Mouse (Mus musculus) kidney, embryonic 14.5 days (tissue): ENCODE measurements around the gene Fbxw9. TPM values are rescaled to one million over a fixed set of nuclear protein-coding genes. Genes with fewer than 3 reads are reported as not detected.
A peak's percentile ranks its signal among the peaks of the same experiment; 100 is the strongest.

Source experiments
- ATAC-seq: fragments of 200-750 bp; cut with Nextera tagmentation; 2 replicates; pipeline ENCODE4 v1.8.0; 2017; ENCODE audit warnings: moderate number of reproducible peaks, mild to moderate bottlenecking, moderate TSS enrichment, moderate library complexity; ENCODE audit not compliant: low FRiP score, low TSS enrichment
- H3K27ac ChIP-seq: fragments of 300-500 bp; sonication (generic); 2 replicates; pipeline ENCODE4 v1.5.1; 2014; ENCODE audit warnings: low read depth, mild to moderate bottlenecking, low read length, moderate library complexity, mixed read lengths
- H3K27me3 ChIP-seq: fragments of 300-500 bp; sonication (generic); 2 replicates; pipeline ENCODE4 v1.6.1; 2014; ENCODE audit warnings: mild to moderate bottlenecking, low read length; ENCODE audit not compliant: control insufficient read depth, insufficient read depth
- H3K36me3 ChIP-seq: fragments of 300-500 bp; sonication (generic); 2 replicates; pipeline ENCODE4 v1.6.1; 2014; ENCODE audit warnings: low read length, mixed read lengths; ENCODE audit not compliant: control insufficient read depth, insufficient read depth
- H3K4me1 ChIP-seq: fragments of 300-500 bp; sonication (generic); 2 replicates; pipeline ENCODE4 v1.6.1; 2014; ENCODE audit warnings: low read length, mixed read lengths; ENCODE audit not compliant: control insufficient read depth, insufficient read depth
- H3K4me2 ChIP-seq: fragments of 300-500 bp; sonication (generic); replicated peaks from 2 replicates; pipeline ENCODE4 v1.6.1; 2014; ENCODE audit warnings: low read depth, mild to moderate bottlenecking, low read length
- H3K4me3 ChIP-seq: fragments of 300-500 bp; sonication (generic); 2 replicates; pipeline ENCODE4 v1.5.1; 2014; ENCODE audit warnings: mild to moderate bottlenecking, low read length
- H3K9ac ChIP-seq: fragments of 300-500 bp; sonication (generic); 2 replicates; pipeline ENCODE4 v1.6.1; 2014; ENCODE audit warnings: low read depth, mild to moderate bottlenecking, low read length, moderate library complexity
- H3K9me3 ChIP-seq: fragments of 300-500 bp; sonication (generic); 2 replicates; pipeline ENCODE4 v1.6.1; 2016; ENCODE audit warnings: low read length; ENCODE audit not compliant: control insufficient read depth
- WGBS: fragments of 180-500 bp; shearing (Covaris S2); extraction: QIAGEN DNeasy Blood & Tissue Kit; methylation state at CpG from one replicate; pipeline ENCODE4 v1.1.7; 2014; 5-methylcytosine and 5-hydroxymethylcytosine counted together
- polyA plus RNA-seq: library from polyadenylated mRNA; unstranded; fragments of >200 nt; fragmentation: Nextera tagmentation; extraction: Ambion mirVana; gene quantifications from 2 replicates; pipeline ENCODE4 v1.2.1, GENCODE M21; 2014

Gene Fbxw9
- polyA plus RNA-seq, 1 experiment from 2014 or later: 29.6 TPM

- H3K4me1 ChIP-seq: peaks cover 13% of the 10 kb centered on the region; the same call in 1 of the 2 replicates
These were observed 24.6 kb upstream of the Fbxw9 start for GRCm38 (mm10) chr8:85035165-85035727.

GRCm38 (mm10) chr8:85035728-85036310, 24.0 kb upstream of the Fbxw9 start:
- H3K9ac ChIP-seq: peak overlapping the region; percentile 84
- no peak for ATAC-seq
- peak overlapping the region; percentile 89 for H3K4me3 ChIP-seq
- H3K4me2 ChIP-seq: peak overlapping the region; percentile 84
- peak overlapping the region; percentile 96 for H3K27ac ChIP-seq
- no peaks in the 10 kb centered on the region for H3K27me3 ChIP-seq
- H3K36me3 ChIP-seq: peaks cover 37% of the 10 kb centered on the region
- H3K4me1 ChIP-seq: peaks cover 13% of the 10 kb centered on the region; the same call in 1 of the 2 replicates
- no peaks in the 10 kb centered on the region for H3K9me3 ChIP-seq
- 1% methylated on average over 15 of the region's 15 CpGs for WGBS

More at GRCm38 (mm10) chr8:85035165-85035727, 24.6 kb upstream of the Fbxw9 start:
- H3K9ac ChIP-seq: peak overlapping the region; percentile 84
- H3K27me3 ChIP-seq: no peaks in the 10 kb centered on the region
- H3K4me2 ChIP-seq: peak overlapping the region; percentile 84
- ATAC-seq: no peak
- 5% methylated on average over 12 of the region's 12 CpGs for WGBS
- peaks cover 36% of the 10 kb centered on the region for H3K36me3 ChIP-seq
- peak overlapping the region; percentile 96 for H3K27ac ChIP-seq
- no peaks in the 10 kb centered on the region for H3K9me3 ChIP-seq
- H3K4me3 ChIP-seq: peak overlapping the region; percentile 89

GRCm38 (mm10) chr8:85036381-85036717, 23.5 kb upstream of the Fbxw9 start:
- peaks cover 38% of the 10 kb centered on the region for H3K36me3 ChIP-seq
- peak overlapping the region; percentile 84 for H3K4me2 ChIP-seq
- peaks cover 13% of the 10 kb centered on the region; the same call in 1 of the 2 replicates for H3K4me1 ChIP-seq
- 0% methylated on average over 9 of the region's 9 CpGs for WGBS
- peak overlapping the region; percentile 84 for H3K9ac ChIP-seq
- H3K27me3 ChIP-seq: no peaks in the 10 kb centered on the region
- peak overlapping the region; percentile 89 for H3K4me3 ChIP-seq
- peak overlapping the region; percentile 96 for H3K27ac ChIP-seq
- ATAC-seq: peak; percentile 30; the same call in 1 of the 2 replicates
- no peaks in the 10 kb centered on the region for H3K9me3 ChIP-seq

- peak within 1 kb of the TSS; percentile 86 for H3K4me2 ChIP-seq
- H3K36me3 ChIP-seq: peaks cover 38% of the 10 kb centered on the region
- peak; percentile 92 for ATAC-seq
These were observed 23.0 kb upstream of the Fbxw9 start, which contains the start of gene Tnpo2 for GRCm38 (mm10) chr8:85036718-85037365. Gene Tnpo2 (plus strand): TSS chr8:85036915.

GRCm38 (mm10) chr8:85037366-85037680, 22.5 kb upstream of the Fbxw9 start:
- Histone ChIP-seq H3K27me3 (no peaks in the 10 kb centered on the region), H3K27ac (peak overlapping the region; percentile 96), H3K9me3 (no peaks in the 10 kb centered on the region), H3K9ac (peak overlapping the region; percentile 84), H3K36me3 (peaks cover 38% of the 10 kb centered on the region), H3K4me1 (peaks cover 13% of the 10 kb centered on the region; the same call in 1 of the 2 replicates), H3K4me3 (peak overlapping the region; percentile 89), H3K4me2 (peak overlapping the region; percentile 86)
- peak; percentile 67; the same call in 1 of the 2 replicates for ATAC-seq
- 2% methylated on average over 14 of the region's 14 CpGs for WGBS

More at GRCm38 (mm10) chr8:85036718-85037365, 23.0 kb upstream of the Fbxw9 start, which contains the start of gene Tnpo2:
- under 1% methylated on average over 59 of the region's 59 CpGs for WGBS
- H3K27me3 ChIP-seq: no peaks in the 10 kb centered on the region
- peaks cover 13% of the 10 kb centered on the region; the same call in 1 of the 2 replicates for H3K4me1 ChIP-seq
- peak within 1 kb of the TSS; percentile 89 for H3K4me3 ChIP-seq
- no peaks in the 10 kb centered on the region for H3K9me3 ChIP-seq
- H3K9ac ChIP-seq: peak within 1 kb of the TSS; percentile 84
- peak within 1 kb of the TSS; percentile 96 for H3K27ac ChIP-seq

GRCm38 (mm10) chr8:85037681-85038531, 21.9 kb upstream of the Fbxw9 start:
- H3K27me3 ChIP-seq: no peaks in the 10 kb centered on the region
- H3K4me2 ChIP-seq: peak overlapping the region; percentile 86
- peak overlapping the region; percentile 96 for H3K27ac ChIP-seq
- H3K4me1 ChIP-seq: peaks cover 13% of the 10 kb centered on the region; the same call in 1 of the 2 replicates
- H3K4me3 ChIP-seq: peak overlapping the region; percentile 89
- H3K9ac ChIP-seq: peak overlapping the region; percentile 84
- 0 out of 2 replicates have a peak, but pooled peaks have one; percentile 2 for ATAC-seq
- H3K36me3 ChIP-seq: peaks cover 35% of the 10 kb centered on the region
- H3K9me3 ChIP-seq: no peaks in the 10 kb centered on the region
- under 1% methylated on average over 52 of the region's 57 CpGs for WGBS

GRCm38 (mm10) chr8:85043619-85044018, 16.2 kb upstream of the Fbxw9 start:
- WGBS: 92% methylated on average over 6 of the region's 6 CpGs
- Histone ChIP-seq H3K9me3 (no peaks in the 10 kb centered on the region), H3K27me3 (no peaks in the 10 kb centered on the region), H3K36me3 (peaks cover 87% of the 10 kb centered on the region), H3K4me3 (no peak overlapping the region), H3K9ac (no peak overlapping the region), H3K27ac (no peak overlapping the region), H3K4me1 (peaks cover 6% of the 10 kb centered on the region; the same call in 1 of the 2 replicates), H3K4me2 (no peak overlapping the region)
- no peak for ATAC-seq

- H3K36me3 ChIP-seq: peaks cover 49% of the 10 kb centered on the region
- no peaks in the 10 kb centered on the region for H3K9me3 ChIP-seq
- H3K4me3 ChIP-seq: no peak overlapping the region
- WGBS: 80% methylated on average over 7 of the region's 7 CpGs
- no peaks in the 10 kb centered on the region for H3K27me3 ChIP-seq
- no peak overlapping the region for H3K27ac ChIP-seq
- peaks cover 6% of the 10 kb centered on the region for H3K4me1 ChIP-seq
- H3K9ac ChIP-seq: no peak overlapping the region
- ATAC-seq: no peak
- no peak overlapping the region for H3K4me2 ChIP-seq
These were observed 2.5 kb upstream of the Fbxw9 start for GRCm38 (mm10) chr8:85057367-85057766.
